Mouse (Mus musculus) adrenal gland, adult (tissue): ENCODE measurements around the gene Gripap1.

Source experiments
- DNase-seq, 2 experiments: peaks; one replicate each; pipeline ENCODE4 v3.0.0; 2022 to 2023; ENCODE audit warnings: low spot score in 1 of 2; ENCODE audit not compliant: inconsistent age in 2 of 2

Gripap1 gene

GRCm38 (mm10) chrX:7865786-7866185 is 76.2 kb downstream of the Gripap1 start:
- no peak for DNase-seq

GRCm38 (mm10) chrX:7867141-7867540 is 77.6 kb downstream of the Gripap1 start:
- no peak for DNase-seq

GRCm38 (mm10) chrX:7868506-7868905 is 78.9 kb downstream of the Gripap1 start:
- no peak for DNase-seq

GRCm38 (mm10) chrX:7869826-7870225 is 80.3 kb downstream of the Gripap1 start:
- no peak for DNase-seq
